Mouse (Mus musculus): ENCODE measurements at regions not wholly inside any gene's neighbourhood (a gene's known extent, or its start where the extent isn't known, plus 50 kb on each side); places are given as distances from the start of the nearest gene placed in this dataset.

DNA sequence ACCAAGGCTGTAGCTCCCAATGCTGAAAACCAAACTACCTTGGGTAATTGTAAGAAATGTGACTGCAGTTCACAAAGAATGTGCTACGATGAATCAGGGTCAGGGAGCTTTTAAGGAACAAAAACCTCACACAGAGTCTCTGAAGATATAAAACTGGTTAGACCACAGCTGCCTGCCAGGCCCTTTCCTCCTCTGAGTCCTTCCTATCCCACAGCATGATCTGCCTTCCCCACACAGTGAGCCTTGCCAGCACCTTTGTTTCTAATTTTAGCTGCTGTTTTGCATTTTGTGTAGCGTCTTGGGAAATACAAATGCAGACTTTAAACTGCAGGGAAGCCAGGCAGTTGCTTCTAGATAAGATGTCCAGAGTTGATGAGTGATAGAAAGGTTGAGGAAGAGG, 53.9 kb upstream of the Rtn4 start:
- H3K27ac ChIP-seq (ENCODE audit: insufficient read depth, low read depth, low read length, poor library complexity, severe bottlenecking) = no peak overlapping the region
- H3K4me1 ChIP-seq (ENCODE audit: control insufficient read depth in 2 of 2, insufficient read depth in 2 of 2, low read length in 2 of 2, poor library complexity in 1 of 2) = peaks cover 18 to 19% of the 10 kb centered on the region in 2 experiments
- in situ Hi-C loops (cut with MboI; ENCODE audit: low sequenced_read_pairs in 2 of 2, unreplicated experiment in 2 of 2) = no loop called here
- DNase-seq (ENCODE audit: low read depth, low spot score) = no peak
- no peaks in the 10 kb centered on the region for H3K36me3 ChIP-seq (ENCODE audit: control insufficient read depth, insufficient read depth, low read length, poor library complexity, severe bottlenecking)
- H3K9me3 ChIP-seq (ENCODE audit: control insufficient read depth, insufficient read depth, low read depth, low read length) = no peaks in the 10 kb centered on the region
- no peak overlapping the region for H3K9ac ChIP-seq (ENCODE audit: insufficient read depth, low read depth, low read length, poor library complexity, severe bottlenecking)
- TF ChIP-seq HCFC1 (IDR thresholded peaks at IDR 0.05; ENCODE audit: borderline replicate concordance, insufficient read depth, low read length) (no peak), ZNF384 (IDR thresholded peaks at IDR 0.05; ENCODE audit: low read depth, low read length) (no peak), ZC3H11A (IDR thresholded peaks at IDR 0.05; ENCODE audit: borderline replicate concordance, low read depth, low read length) (no peak), CHD2 (IDR thresholded peaks at IDR 0.05; ENCODE audit: low read depth, low read length) (no peak), MAFK (IDR thresholded peaks at IDR 0.05; ENCODE audit: insufficient read depth, low read depth, low read length) (no peak)
- H3K4me3 ChIP-seq (ENCODE audit: insufficient read depth in 1 of 2, low read depth in 1 of 2, low read length in 2 of 2, poor library complexity in 1 of 2, severe bottlenecking in 1 of 2) = no peak overlapping the region

All from ES-E14 (cell line).